Comparison of ENCODE assay signal across 27 mouse cellular contexts in the genomic region with DNA sequence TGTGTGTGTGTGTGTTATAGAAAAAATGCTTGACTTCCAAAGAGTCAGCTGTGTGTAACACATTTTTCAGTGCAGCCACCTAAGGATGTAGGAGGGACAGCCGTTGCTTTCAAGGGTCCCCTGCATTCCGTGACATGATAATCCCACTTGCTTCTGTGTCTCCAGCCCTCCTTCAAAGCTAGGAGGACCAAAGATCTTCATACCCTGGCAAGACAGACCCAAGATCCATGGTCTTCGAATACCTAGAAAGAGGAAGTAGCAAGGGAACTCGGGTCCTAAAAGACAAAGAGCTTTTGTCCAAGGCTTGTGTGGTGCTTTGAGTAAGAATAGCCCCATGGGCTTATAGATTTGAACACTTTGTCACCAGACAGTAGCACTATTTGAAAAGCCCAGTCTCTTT. TPM values are rescaled to one million over a fixed set of nuclear protein-coding genes. Genes with fewer than 3 reads are reported as not detected.
DNase-seq lines count a peak whose midpoint lies in the region; ATAC-seq and TF ChIP-seq lines count a peak whose summit lies in the region.
"Had no signal": no experiment of that assay in that cellular context is flagged by ENCODE, and none has a peak within 500 bp of the region (broad histone marks: within the 10 kb centered on the region; RNA-seq: fewer than 3 reads in every experiment).

No protein-coding gene starts in this region.

- no peak for TF ChIP-seq EP300 in MEL (IDR thresholded peaks at IDR 0.05; ENCODE audit: low read depth in 1 of 2, low read length in 2 of 2)
- no peak for TF ChIP-seq EP300 in stomach, postnatal 0 days (optimal IDR thresholded peaks at IDR 0.05)

- no peak for DNase-seq in kidney, adult 2 months
- DNase-seq in kidney, postnatal 14 days: no peak
- no peak for DNase-seq in lung, embryonic 14.5 days
- DNase-seq in lung, postnatal 4 days: no peak
- peak; percentile 63 for DNase-seq in MEL (ENCODE audit: low read depth, low spot score)
- peak; percentile 10 for DNase-seq in stomach, postnatal 0 days (ENCODE audit: low spot score)
- DNase-seq in adrenal gland, postnatal 4 days (ENCODE audit: low spot score in 2 of 2): no peak
- DNase-seq: cerebellum, adult 9-10 months; cerebellum, postnatal 36 days; gastrocnemius, postnatal 14 days; heart, adult 2 months; heart, postnatal 14 days; right cerebral cortex, adult 18-20 months; spleen, adult 18-20 months; thymus, adult 2 months; thymus, postnatal 36 days had no signal

- peaks cover 3% of the 10 kb centered on the region; the same call in 1 of the 2 replicates for H3K4me1 ChIP-seq in kidney, adult 2 months (ENCODE audit: control insufficient read depth, insufficient read depth, low read length)
- H3K4me1 ChIP-seq in lung, embryonic 14.5 days (ENCODE audit: insufficient read depth): no peaks in the 10 kb centered on the region; the same call in 1 of the 2 replicates
- H3K4me1 ChIP-seq in MEL (ENCODE audit: control insufficient read depth in 1 of 2, insufficient read depth in 2 of 2, low read length in 2 of 2): peaks cover 19% of the 10 kb centered on the region in 2 experiments
- H3K4me1 ChIP-seq in stomach, postnatal 0 days (replicated peaks; ENCODE audit: control insufficient read depth, insufficient read depth): no peaks in the 10 kb centered on the region
- H3K4me1 ChIP-seq: neural tube, embryonic 12.5 days had no signal

- TF ChIP-seq RAD21 in MEL (IDR thresholded peaks at IDR 0.05; ENCODE audit: low read depth, low read length): no peak

- no peaks in the 10 kb centered on the region for H3K36me3 ChIP-seq in kidney, adult 2 months (ENCODE audit: control insufficient read depth, insufficient read depth, low read length)
- H3K36me3 ChIP-seq in lung, embryonic 14.5 days (ENCODE audit: insufficient read depth): no peaks in the 10 kb centered on the region
- peaks cover 0 to 29% of the 10 kb centered on the region in 2 experiments; a peak in 2 of 4 replicates for H3K36me3 ChIP-seq in MEL (ENCODE audit: control insufficient read depth in 1 of 2, insufficient read depth in 2 of 2, low read length in 2 of 2)
- H3K36me3 ChIP-seq in stomach, postnatal 0 days (ENCODE audit: control insufficient read depth, insufficient read depth, low read length): no peaks in the 10 kb centered on the region
- H3K36me3 ChIP-seq: hindbrain, embryonic 10.5 days; hindbrain, embryonic 15.5 days; limb, embryonic 12.5 days; liver, embryonic 15.5 days; midbrain, embryonic 12.5 days; neural tube, embryonic 12.5 days had no signal

- no peak for TF ChIP-seq CTCF in kidney, adult 2 months (conservative IDR thresholded peaks at IDR 0.05; ENCODE audit: insufficient read depth, insufficient read length, low read depth, low read length)
- TF ChIP-seq CTCF in lung, embryonic 14.5 days (IDR thresholded peaks at IDR 0.05; ENCODE audit: low read depth): no peak
- TF ChIP-seq CTCF in MEL (IDR thresholded peaks at IDR 0.05 in 2 of 3, conservative IDR thresholded peaks at IDR 0.05 in 1 of 3; ENCODE audit: control insufficient read depth in 1 of 3, insufficient read depth in 1 of 3, low read depth in 2 of 3, low read length in 3 of 3, poor library complexity in 1 of 3, severe bottlenecking in 1 of 3): no peak
- TF ChIP-seq CTCF in stomach, postnatal 0 days (IDR thresholded peaks at IDR 0.05; ENCODE audit: low read depth): no peak

- H3K79me2 ChIP-seq in MEL (ENCODE audit: control insufficient read depth, insufficient read depth, low read length, poor library complexity): peaks cover 8% of the 10 kb centered on the region

- TF ChIP-seq POLR2A in kidney, adult 2 months (IDR thresholded peaks at IDR 0.05; ENCODE audit: low read depth, low read length): no peak
- no peak for TF ChIP-seq POLR2A in MEL (IDR thresholded peaks at IDR 0.05; ENCODE audit: control insufficient read depth in 1 of 2, insufficient read depth in 1 of 2, low read depth in 1 of 2, low read length in 2 of 2, poor library complexity in 1 of 2)

- H3K27ac ChIP-seq in kidney, adult 2 months (ENCODE audit: insufficient read depth, low read depth, low read length): peak overlapping the region; percentile 17; the same call in 1 of the 2 replicates
- H3K27ac ChIP-seq in lung, embryonic 14.5 days (ENCODE audit: low read depth): peak overlapping the region; percentile 78
- peak overlapping the region; percentile 13; the same call in 1 of the 2 replicates for H3K27ac ChIP-seq in MEL (ENCODE audit: control insufficient read depth, low read depth, low read length)
- no peak overlapping the region for H3K27ac ChIP-seq in stomach, postnatal 0 days (replicated peaks)
- H3K27ac ChIP-seq: heart, adult 2 months; hindbrain, embryonic 10.5 days; hindbrain, embryonic 15.5 days; limb, embryonic 12.5 days; liver, embryonic 15.5 days; midbrain, embryonic 12.5 days; neural tube, embryonic 12.5 days had no signal

- H3K4me3 ChIP-seq in kidney, adult 2 months (ENCODE audit: insufficient read depth, low read depth, low read length): no peak overlapping the region
- no peak overlapping the region for H3K4me3 ChIP-seq in lung, embryonic 14.5 days (ENCODE audit: low read depth, low read length)
- H3K4me3 ChIP-seq in MEL (ENCODE audit: control insufficient read depth in 1 of 2, insufficient read depth in 1 of 2, low read depth in 2 of 2, low read length in 2 of 2): no peak overlapping the region
- no peak overlapping the region for H3K4me3 ChIP-seq in stomach, postnatal 0 days (ENCODE audit: low read depth, low read length)
- H3K4me3 ChIP-seq: heart, adult 2 months; hindbrain, embryonic 10.5 days; hindbrain, embryonic 15.5 days; limb, embryonic 12.5 days; liver, embryonic 15.5 days; megakaryocyte, embryonic 14.5 days; midbrain, embryonic 12.5 days; myocyte; neural tube, embryonic 12.5 days had no signal

- no peaks in the 10 kb centered on the region for H3K27me3 ChIP-seq in kidney, adult 2 months (replicated peaks; ENCODE audit: control insufficient read depth, insufficient read depth, low read length)
- no peaks in the 10 kb centered on the region for H3K27me3 ChIP-seq in lung, embryonic 14.5 days (ENCODE audit: insufficient read depth, low read length)
- no peaks in the 10 kb centered on the region for H3K27me3 ChIP-seq in MEL (ENCODE audit: control insufficient read depth in 1 of 2, insufficient read depth in 2 of 2, low read length in 2 of 2)
- no peaks in the 10 kb centered on the region for H3K27me3 ChIP-seq in stomach, postnatal 0 days (ENCODE audit: control insufficient read depth, insufficient read depth, low read length)
- H3K27me3 ChIP-seq: hindbrain, embryonic 15.5 days; megakaryocyte, embryonic 14.5 days; neural tube, embryonic 12.5 days had no signal

- WGBS in kidney, adult 2 months: 64% methylated on average over 4 of the region's 4 CpGs
- 51% methylated on average over 4 of the region's 4 CpGs for WGBS in lung, embryonic 14.5 days
- 59% methylated on average over 4 of the region's 4 CpGs for WGBS in stomach, postnatal 0 days

- no peak overlapping the region for H3K9ac ChIP-seq in lung, embryonic 14.5 days
- H3K9ac ChIP-seq in MEL (ENCODE audit: control insufficient read depth, low read depth, low read length, poor library complexity, severe bottlenecking): peak overlapping the region; percentile 17; the same call in 1 of the 2 replicates
- no peak overlapping the region for H3K9ac ChIP-seq in stomach, postnatal 0 days (ENCODE audit: low read length)
- H3K9ac ChIP-seq: hindbrain, embryonic 15.5 days; limb, embryonic 12.5 days; liver, embryonic 15.5 days; midbrain, embryonic 12.5 days; neural tube, embryonic 12.5 days had no signal

- ATAC-seq in lung, embryonic 14.5 days (ENCODE audit: insufficient read depth): no peak
- ATAC-seq in stomach, postnatal 0 days (ENCODE audit: low FRiP score, low TSS enrichment): no peak
- ATAC-seq: activated CD4-positive, CD25-positive, alpha-beta regulatory T cell, adult 4 months; forebrain, embryonic 14.5 days; inflammation-experienced regulatory T-cells, adult 6 months had no signal

- H3K4me2 ChIP-seq in lung, embryonic 14.5 days: no peak overlapping the region
- no peak overlapping the region for H3K4me2 ChIP-seq in stomach, postnatal 0 days (replicated peaks; ENCODE audit: low read depth)
- H3K4me2 ChIP-seq: hindbrain, embryonic 15.5 days; limb, embryonic 12.5 days; liver, embryonic 15.5 days; midbrain, embryonic 12.5 days; neural tube, embryonic 12.5 days had no signal

- H3K9me3 ChIP-seq in lung, embryonic 14.5 days (ENCODE audit: low read depth, low read length): no peaks in the 10 kb centered on the region
- no peaks in the 10 kb centered on the region for H3K9me3 ChIP-seq in MEL (replicated peaks; ENCODE audit: insufficient read depth, low read length)
- H3K9me3 ChIP-seq in stomach, postnatal 0 days (ENCODE audit: control insufficient read depth, low read length): no peaks in the 10 kb centered on the region
- H3K9me3 ChIP-seq: hindbrain, embryonic 10.5 days; hindbrain, embryonic 15.5 days; limb, embryonic 12.5 days; liver, embryonic 15.5 days; midbrain, embryonic 12.5 days; neural tube, embryonic 12.5 days had no signal

TF ChIP-seq in MEL, 35 proteins besides CTCF, POLR2A, EP300 and RAD21:
- TF ChIP-seq MXI1 (IDR thresholded peaks at IDR 0.05; ENCODE audit: low read depth, low read length): no peak

RNA-seq across cellular contexts. Expression of a gene that starts 4.1 kb away (rescaled TPM):
- 18.9 and 23.2 TPM in 2 replicates for polyA plus RNA-seq in kidney, adult 2 months (2012; rRNA removed)
- 4.9 and 5.4 TPM in 2 replicates for polyA plus RNA-seq in lung, embryonic 14.5 days (2014; fragmentation: Nextera tagmentation; extraction: Ambion mirVana)
- 10.0 and 10.2 TPM in 2 replicates for total RNA-seq in MEL (2012; rRNA removed)
- polyA plus RNA-seq in MEL (2012; ENCODE audit: insufficient read depth in 1 of 2, insufficient read length in 2 of 2, low read depth in 1 of 2, low replicate concordance in 2 of 2, missing spikeins in 1 of 2): 1 to 10 TPM in 1 of 2 experiments, not detected in 1; 6.4 TPM
- polyA plus RNA-seq in stomach, postnatal 0 days (2015; fragmentation: Nextera tagmentation; extraction: Ambion mirVana): 2.1 and 2.2 TPM in 2 replicates
- total RNA-seq in adrenal gland, postnatal 4 days (2021): 10 to 100 TPM; 31.3 to 32.4 TPM

Comparison
In these comparisons a context has a peak if more than half of its experiments do, and no peak if none do; other contexts are left out.
1. DNase-seq: peak in MEL (single experiment) and stomach, postnatal 0 days (single experiment); none in kidney, adult 2 months (single experiment), kidney, postnatal 14 days (single experiment), lung, embryonic 14.5 days (single experiment), lung, postnatal 4 days (0 of 2) and adrenal gland, postnatal 4 days (0 of 2).